Mouse (Mus musculus) midbrain, postnatal 0 days (tissue): ENCODE results near the gene Hypk. TPM values are rescaled to one million over a fixed set of nuclear protein-coding genes. Genes with fewer than 3 reads are reported as not detected.

ENCODE experiments used
- ATAC-seq: fragments of 200-750 bp; cut with Nextera tagmentation; 2 replicates; pipeline ENCODE4 v1.8.0; 2017; ENCODE audit warnings: moderate number of reproducible peaks, mild to moderate bottlenecking, moderate TSS enrichment, moderate library complexity; ENCODE audit not compliant: low FRiP score
- DNase-seq: peaks from one replicate; pipeline ENCODE4 v3.0.0-alpha.2; 2015; ENCODE audit warnings: low spot score
- H3K27ac ChIP-seq: fragments of 300-500 bp; sonication (generic); 2 replicates; pipeline ENCODE4 v1.5.1; 2014; ENCODE audit warnings: low read depth, mild to moderate bottlenecking, low read length, mixed read lengths
- H3K27me3 ChIP-seq: fragments of 300-500 bp; sonication (generic); 2 replicates; pipeline ENCODE4 v1.6.1; 2014; ENCODE audit warnings: low read length, control low read depth, mixed read lengths; ENCODE audit not compliant: insufficient read depth
- H3K36me3 ChIP-seq: fragments of 300-500 bp; sonication (generic); 2 replicates; pipeline ENCODE4 v1.6.1; 2014; ENCODE audit warnings: low read length, control low read depth, mixed read lengths; ENCODE audit not compliant: insufficient read depth
- H3K4me1 ChIP-seq: fragments of 300-500 bp; sonication (generic); 2 replicates; pipeline ENCODE4 v1.6.1; 2014; ENCODE audit warnings: mild to moderate bottlenecking, control low read depth, antibody characterized with exemption, low read length, mixed read lengths; ENCODE audit not compliant: insufficient read depth
- H3K4me2 ChIP-seq: fragments of 300-500 bp; sonication (generic); 2 replicates; pipeline ENCODE4 v1.6.1; 2014; ENCODE audit warnings: low read depth, mild to moderate bottlenecking, low read length, mixed read lengths; ENCODE audit not compliant: poor library complexity, severe bottlenecking
- H3K4me3 ChIP-seq: fragments of 300-500 bp; sonication (generic); 2 replicates; pipeline ENCODE4 v1.5.1; 2014; ENCODE audit warnings: low read depth, mild to moderate bottlenecking, low read length, moderate library complexity
- H3K9ac ChIP-seq: fragments of 300-500 bp; sonication (generic); replicated peaks from 2 replicates; pipeline ENCODE4 v1.6.1; 2014; ENCODE audit warnings: mild to moderate bottlenecking, low read length, moderate library complexity, mixed read lengths; ENCODE audit not compliant: poor library complexity, severe bottlenecking
- H3K9me3 ChIP-seq: fragments of 300-500 bp; sonication (generic); 2 replicates; pipeline ENCODE4 v1.6.1; 2016; ENCODE audit warnings: low read length, control low read depth
- CTCF ChIP-seq: IDR thresholded peaks from 2 replicates; pipeline ENCODE4 v1.5.1; 2016; ENCODE audit warnings: antibody characterized with exemption, mild to moderate bottlenecking
- WGBS: fragments of 180-500 bp; shearing (Covaris S2); extraction: QIAGEN DNeasy Blood & Tissue Kit; methylation state at CpG from one replicate; pipeline ENCODE4 v1.1.7; 2014; 5-methylcytosine and 5-hydroxymethylcytosine counted together
- polyA plus RNA-seq: library from polyadenylated mRNA; unstranded; fragments of >200 nt; fragmentation: Nextera tagmentation; extraction: Ambion mirVana; gene quantifications from 2 replicates; pipeline ENCODE4 v1.2.1, GENCODE M21; 2015
- total RNA-seq: library from RNA; depleted of rRNA; stranded (reverse); fragments of >200 nt; gene quantifications from 2 replicates; pipeline ENCODE4 v1.2.3, GENCODE M21; 2014

Gene Hypk
- total and polyA plus RNA-seq, 2 experiments from 2014 or later: 12.3 to 115 TPM

GRCm38 (mm10) chr2:121442259-121443067, 10.6 kb upstream of the Hypk start:
- peaks cover 8% of the 10 kb centered on the region; the same call in 1 of the 2 replicates for H3K27me3 ChIP-seq
- ATAC-seq (no peak), DNase-seq (no peak)
- WGBS: 4% methylated on average over 30 of the region's 30 CpGs
- TF ChIP-seq CTCF: no peak
- H3K4me1 ChIP-seq: 0 out of 2 replicates have a peak, but pooled peaks cover 4% of the 10 kb centered on the region
- no peak overlapping the region; the same call in 1 of the 2 replicates for H3K9ac ChIP-seq
- no peak overlapping the region for H3K27ac ChIP-seq
- H3K36me3 ChIP-seq: peaks cover 17% of the 10 kb centered on the region
- H3K9me3 ChIP-seq: no peaks in the 10 kb centered on the region
- peak overlapping the region; percentile 19 for H3K4me3 ChIP-seq
- peak overlapping the region; percentile 47 for H3K4me2 ChIP-seq

DNA sequence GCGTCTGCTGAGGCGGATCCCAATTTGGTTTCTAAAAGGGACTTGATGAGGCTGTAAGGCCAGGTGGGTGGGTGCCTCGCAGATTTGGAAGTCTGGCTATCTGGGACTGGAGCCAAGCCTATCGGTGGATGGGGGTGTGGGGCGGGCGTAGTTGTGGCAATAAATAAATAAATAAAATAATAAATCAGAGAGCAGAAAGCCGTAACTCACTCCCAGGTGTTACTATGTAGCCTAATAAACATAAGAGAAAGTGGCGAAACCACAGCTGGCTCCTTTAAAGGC, 10.1 kb upstream of the Hypk start:
- peaks cover 8% of the 10 kb centered on the region; the same call in 1 of the 2 replicates for H3K27me3 ChIP-seq
- no peak overlapping the region; the same call in 1 of the 2 replicates for H3K9ac ChIP-seq
- H3K4me1 ChIP-seq: 0 out of 2 replicates have a peak, but pooled peaks cover 4% of the 10 kb centered on the region
- WGBS: 20% methylated on average over 8 of the region's 8 CpGs
- peaks cover 11% of the 10 kb centered on the region for H3K36me3 ChIP-seq
- peak overlapping the region; percentile 47 for H3K4me2 ChIP-seq
- no peak for TF ChIP-seq CTCF
- no peaks in the 10 kb centered on the region for H3K9me3 ChIP-seq
- ATAC-seq (no peak), DNase-seq (no peak)
- no peak overlapping the region for H3K27ac ChIP-seq
- H3K4me3 ChIP-seq: peak overlapping the region; percentile 19; the same call in 1 of the 2 replicates

DNA sequence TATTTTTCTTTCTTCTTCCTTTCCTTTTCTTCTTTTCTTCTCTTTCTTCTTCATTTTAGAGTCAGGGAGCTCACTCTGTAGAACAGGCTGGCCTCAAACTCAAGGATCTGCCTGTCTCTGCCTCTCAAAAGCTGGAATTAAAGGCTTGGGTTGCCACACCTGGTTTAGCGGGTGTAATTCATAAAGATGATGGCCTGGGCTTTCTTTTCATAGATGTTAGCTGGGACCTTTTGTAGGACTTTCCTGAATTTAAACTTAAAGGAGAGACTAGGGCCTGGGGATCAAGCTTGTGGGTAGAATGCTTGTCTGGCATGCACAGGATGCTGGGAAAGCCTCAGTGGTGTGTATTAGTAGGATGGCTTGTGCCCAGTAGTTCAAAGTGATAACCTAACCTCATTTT, 8.9 kb upstream of the Hypk start, which contains the start of gene Ell3:
Ell3 (minus strand) TSS at position 101 of the 400 bp plus-strand sequence.
- no peaks in the 10 kb centered on the region for H3K9me3 ChIP-seq
- 0 out of 2 replicates have a peak, but pooled peaks cover 4% of the 10 kb centered on the region for H3K4me1 ChIP-seq
- no peak within 1 kb of the TSS for H3K4me2 ChIP-seq
- H3K36me3 ChIP-seq: peaks cover 6% of the 10 kb centered on the region; the same call in 1 of the 2 replicates
- H3K9ac ChIP-seq: no peak within 1 kb of the TSS
- H3K27ac ChIP-seq: no peak within 1 kb of the TSS
- peaks cover 8% of the 10 kb centered on the region; the same call in 1 of the 2 replicates for H3K27me3 ChIP-seq
- no peak for TF ChIP-seq CTCF
- H3K4me3 ChIP-seq: no peak within 1 kb of the TSS
- WGBS: 90% methylated on average over 1 of the region's 1 CpGs
- no peak for DNase-seq
- ATAC-seq: no peak

GRCm38 (mm10) chr2:121445117-121445516, 8.0 kb upstream of the Hypk start:
- Histone ChIP-seq H3K4me1 (0 out of 2 replicates have a peak, but pooled peaks cover 6% of the 10 kb centered on the region), H3K36me3 (no peaks in the 10 kb centered on the region), H3K27ac (no peak overlapping the region), H3K9ac (no peak overlapping the region), H3K4me3 (no peak overlapping the region), H3K9me3 (no peaks in the 10 kb centered on the region), H3K27me3 (peaks cover 8% of the 10 kb centered on the region; the same call in 1 of the 2 replicates), H3K4me2 (no peak overlapping the region)
- TF ChIP-seq CTCF: no peak
- DNase-seq: no peak
- 85% methylated on average over 3 of the region's 3 CpGs for WGBS
- ATAC-seq: no peak

DNA sequence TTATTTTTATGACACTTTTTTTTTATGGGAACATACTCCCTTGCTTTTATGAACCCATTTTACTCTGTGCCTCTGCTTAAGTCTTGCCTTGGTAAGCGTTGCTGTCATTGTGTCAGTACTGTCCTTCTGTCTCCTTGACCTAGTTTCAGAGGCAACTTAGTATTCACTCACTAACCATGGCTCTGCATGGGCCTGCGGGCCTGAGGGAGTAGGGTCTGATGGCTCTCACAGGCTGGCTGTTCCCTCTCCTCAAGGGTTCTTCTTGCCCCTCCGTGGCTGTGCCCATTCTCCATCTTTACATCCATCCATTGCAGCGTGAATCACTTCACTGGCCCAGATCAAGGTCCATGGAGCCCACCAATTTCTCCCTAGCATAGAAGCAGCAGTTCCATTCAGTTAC, 6.6 kb upstream of the Hypk start:
- no peak for DNase-seq
- WGBS: 81% methylated on average over 4 of the region's 4 CpGs
- TF ChIP-seq CTCF: no peak
- Histone ChIP-seq H3K4me1 (0 out of 2 replicates have a peak, but pooled peaks cover 9% of the 10 kb centered on the region), H3K27ac (no peak overlapping the region), H3K9ac (no peak overlapping the region), H3K4me2 (no peak overlapping the region), H3K36me3 (no peaks in the 10 kb centered on the region), H3K27me3 (peaks cover 7% of the 10 kb centered on the region; the same call in 1 of the 2 replicates), H3K9me3 (no peaks in the 10 kb centered on the region), H3K4me3 (no peak overlapping the region)
- ATAC-seq: no peak

DNA sequence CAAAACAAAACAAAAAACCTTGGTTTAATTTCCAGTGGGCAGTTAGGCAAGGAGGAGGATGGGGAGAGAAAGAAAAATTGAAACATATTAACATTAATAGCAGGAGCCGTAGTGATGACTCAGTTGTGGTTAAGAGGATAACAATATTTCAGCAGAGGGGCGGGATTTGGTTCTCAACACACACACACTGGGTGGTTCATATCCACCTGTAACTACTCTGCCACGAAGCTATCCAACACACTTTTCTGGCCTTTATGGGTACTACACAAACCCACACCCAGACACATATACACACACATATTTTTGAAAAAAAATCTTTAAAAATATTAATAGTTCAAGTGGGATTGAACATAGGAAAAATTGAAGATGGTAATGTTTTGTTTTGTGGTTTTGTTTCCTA, 6.1 kb upstream of the Hypk start:
- WGBS: 87% methylated on average over 3 of the region's 3 CpGs
- TF ChIP-seq CTCF: no peak
- no peak overlapping the region for H3K4me3 ChIP-seq

More for the DNA sequence above, 6.1 kb upstream of the Hypk start:
- Histone ChIP-seq H3K9me3 (no peaks in the 10 kb centered on the region), H3K4me2 (no peak overlapping the region), H3K27me3 (peaks cover 2% of the 10 kb centered on the region; the same call in 1 of the 2 replicates), H3K36me3 (no peaks in the 10 kb centered on the region), H3K4me1 (0 out of 2 replicates have a peak, but pooled peaks cover 9% of the 10 kb centered on the region), H3K9ac (no peak overlapping the region), H3K27ac (no peak overlapping the region)
- no peak for DNase-seq
- no peak for ATAC-seq
